Mouse (Mus musculus): ENCODE results near the gene Yod1. TPM values are rescaled to one million over a fixed set of nuclear protein-coding genes. Genes with fewer than 3 reads are reported as not detected.

Yod1 gene
- total RNA-seq, 2 experiments from 2014 or later = 16.2 to 18.1 TPM

DNA sequence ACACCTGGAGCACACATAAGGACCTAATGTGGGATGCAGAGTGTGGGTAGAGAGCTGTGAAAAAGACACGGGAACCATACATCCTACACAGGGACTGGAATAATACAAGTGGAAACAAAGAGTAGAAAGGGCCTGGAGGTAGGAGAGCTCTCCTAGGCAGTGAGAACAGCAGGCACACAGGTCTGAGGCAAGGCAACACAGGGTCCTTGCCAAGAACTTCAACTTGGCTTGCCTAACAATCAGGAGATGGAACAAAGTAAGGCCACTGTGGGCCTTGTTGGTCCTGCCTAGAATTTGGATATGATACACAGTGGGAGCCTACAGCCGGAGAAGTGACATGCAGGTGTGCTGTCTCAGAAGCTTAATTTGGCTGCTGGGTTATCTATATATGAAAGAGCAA lies 52.8 kb downstream of the Yod1 start:
- no peak for DNase-seq (ENCODE audit: low spot score in 2 of 2)

DNA sequence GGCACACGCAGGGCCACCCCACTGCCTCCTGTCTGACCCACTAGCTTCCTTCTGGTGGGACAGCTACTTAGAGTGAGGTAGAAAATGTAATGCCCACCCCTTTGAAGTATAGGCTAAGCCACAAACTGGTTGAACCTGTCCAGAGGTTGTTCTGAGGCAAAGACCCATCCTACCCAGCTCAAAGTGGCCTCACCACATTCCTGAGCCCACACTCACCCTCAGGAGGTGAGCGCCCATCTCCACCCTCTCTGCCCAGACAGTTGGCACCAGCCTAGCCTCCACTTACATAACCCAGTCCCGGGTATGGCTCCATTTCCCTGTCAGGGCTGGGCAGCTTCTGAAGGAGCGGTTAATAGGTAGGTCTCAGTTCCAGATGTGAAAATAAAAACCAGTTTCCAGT lies 53.4 kb downstream of the Yod1 start:
- no peak for DNase-seq (ENCODE audit: low spot score in 2 of 2)

DNA sequence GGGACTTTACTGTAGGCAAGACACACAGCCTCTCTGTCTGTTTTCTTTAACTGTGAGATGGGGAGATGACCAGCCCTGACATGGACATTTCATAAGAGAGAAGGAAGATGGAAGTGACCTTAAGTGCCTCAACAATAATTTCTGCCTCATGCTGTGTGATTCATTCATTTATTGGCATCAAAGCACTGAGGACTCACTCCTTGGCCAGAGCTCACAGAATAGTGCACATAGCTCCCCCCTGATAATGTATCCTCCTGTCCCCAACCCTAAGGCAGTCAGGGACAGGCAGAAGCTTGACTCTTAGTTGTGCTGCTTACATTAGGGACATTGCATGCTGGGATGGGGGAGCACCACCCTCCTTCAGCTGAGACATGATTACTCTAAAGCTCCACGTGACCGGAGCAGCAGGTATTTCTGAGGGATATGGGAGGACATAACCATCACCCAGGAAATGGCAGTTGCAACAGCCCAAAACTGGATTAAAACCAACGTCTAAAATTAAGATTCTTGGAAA lies 53.9 kb downstream of the Yod1 start:
- DNase-seq (ENCODE audit: low spot score in 2 of 2) = no peak

Other genes starting within 250 kb of the Yod1 start
- not detected for gene Zp3r, start 87.7 kb upstream of the Yod1 start, total RNA-seq (2021)
- gene C4bp, start 55.7 kb upstream of the Yod1 start, total RNA-seq (2021) = under 1 TPM; 0.43 to 0.47 TPM
- gene Gm29427, start 1.5 kb upstream of the Yod1 start, total RNA-seq (2021) = not detected
- gene Pfkfb2, start 11.9 kb downstream of the Yod1 start, total RNA-seq (2021) = 10 to 100 TPM; 39.2 to 41.2 TPM
- 1 to 10 TPM; 1.3 to 1.6 TPM for gene AA986860, start 14.6 kb downstream of the Yod1 start, total RNA-seq (2021)
- gene Fcamr, start 83.6 kb downstream of the Yod1 start, total RNA-seq (2021) = not detected
- gene Pigr, start 109.4 kb downstream of the Yod1 start, total RNA-seq (2021) = not detected
- not detected for gene Fcmr, start 148.3 kb downstream of the Yod1 start, total RNA-seq (2021)
- gene Il24, start 170.1 kb downstream of the Yod1 start, total RNA-seq (2021) = not detected
- gene Il20, start 194.1 kb downstream of the Yod1 start, total RNA-seq (2021) = not detected
- not detected for gene Il19, start 222.8 kb downstream of the Yod1 start, total RNA-seq (2021)

Data from layer of hippocampus, adult 18-20 months (tissue).